Mouse (Mus musculus) frontal cortex, adult 2 months (tissue): Measurements from ENCODE around the gene Col4a1. TPM values are rescaled to one million over a fixed set of nuclear protein-coding genes. Genes with fewer than 3 reads are reported as not detected.

ENCODE experiments used
- DNase-seq, 2 experiments: peaks; one replicate each; pipeline ENCODE4 v3.0.0; 2022; ENCODE audit warnings: low spot score in 1 of 2; ENCODE audit errors: extremely low spot score in 1 of 2
- polyA plus RNA-seq: library from polyadenylated mRNA; depleted of rRNA; stranded (reverse); fragments of >200 nt; gene quantifications from 2 replicates; pipeline ENCODE4 v1.2.3, GENCODE M21; 2012

Col4a1 gene
- polyA plus RNA-seq, 1 experiment, result 43.2 TPM

DNA sequence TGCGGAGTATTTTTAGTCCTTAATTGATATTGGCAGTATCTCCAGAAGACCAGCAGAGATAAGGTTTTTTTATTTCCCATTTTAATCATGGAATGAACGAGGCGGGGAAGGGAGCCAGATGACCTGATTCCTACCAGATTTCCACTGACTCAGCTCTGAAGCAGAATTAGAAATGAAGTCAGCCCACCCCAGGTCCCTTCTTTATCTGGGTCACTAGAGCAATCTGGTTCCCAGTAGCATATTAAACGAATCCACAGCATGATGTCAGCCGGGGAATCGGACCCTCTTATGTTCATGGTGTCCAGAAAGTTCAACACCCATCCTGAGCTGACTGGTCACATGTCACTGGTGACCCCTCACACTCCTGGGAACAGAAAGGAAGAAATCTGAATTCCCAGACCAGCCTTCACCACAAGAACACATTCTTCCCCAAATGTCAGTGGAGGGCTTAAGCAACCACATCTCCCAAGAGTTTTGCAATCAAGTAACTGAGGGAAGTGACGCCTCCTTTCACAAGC lies 63.0 kb downstream of the Col4a1 start:
- DNase-seq, result peak in 1 of 2 experiments; percentile 62

GRCm38 (mm10) chr8:11248712-11249111 lies 63.9 kb downstream of the Col4a1 start:
- no peak for DNase-seq

DNA sequence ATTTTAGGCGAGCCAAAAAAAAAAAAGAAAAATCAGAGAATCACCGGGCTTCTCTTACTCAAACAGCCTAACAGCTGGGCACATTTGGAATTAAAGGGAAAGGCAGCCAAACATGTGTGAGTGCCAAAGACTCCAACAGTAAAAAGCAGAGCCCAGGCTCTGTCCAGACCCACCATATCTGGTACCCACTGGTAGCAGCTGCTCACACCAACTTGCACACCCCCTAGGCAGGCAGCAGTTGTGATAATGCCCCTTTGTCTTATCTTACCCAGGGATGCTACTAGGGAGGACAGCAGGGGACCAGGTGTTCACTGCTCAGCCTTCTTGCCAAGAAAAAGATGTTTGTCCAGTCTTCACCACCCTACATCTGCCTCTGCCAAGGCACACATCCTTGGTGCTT lies 71.1 kb downstream of the Col4a1 start:
- DNase-seq, result no peak

GRCm38 (mm10) chr8:11234879-11235210 lies 77.8 kb downstream of the Col4a1 start:
- no peak for DNase-seq

DNA sequence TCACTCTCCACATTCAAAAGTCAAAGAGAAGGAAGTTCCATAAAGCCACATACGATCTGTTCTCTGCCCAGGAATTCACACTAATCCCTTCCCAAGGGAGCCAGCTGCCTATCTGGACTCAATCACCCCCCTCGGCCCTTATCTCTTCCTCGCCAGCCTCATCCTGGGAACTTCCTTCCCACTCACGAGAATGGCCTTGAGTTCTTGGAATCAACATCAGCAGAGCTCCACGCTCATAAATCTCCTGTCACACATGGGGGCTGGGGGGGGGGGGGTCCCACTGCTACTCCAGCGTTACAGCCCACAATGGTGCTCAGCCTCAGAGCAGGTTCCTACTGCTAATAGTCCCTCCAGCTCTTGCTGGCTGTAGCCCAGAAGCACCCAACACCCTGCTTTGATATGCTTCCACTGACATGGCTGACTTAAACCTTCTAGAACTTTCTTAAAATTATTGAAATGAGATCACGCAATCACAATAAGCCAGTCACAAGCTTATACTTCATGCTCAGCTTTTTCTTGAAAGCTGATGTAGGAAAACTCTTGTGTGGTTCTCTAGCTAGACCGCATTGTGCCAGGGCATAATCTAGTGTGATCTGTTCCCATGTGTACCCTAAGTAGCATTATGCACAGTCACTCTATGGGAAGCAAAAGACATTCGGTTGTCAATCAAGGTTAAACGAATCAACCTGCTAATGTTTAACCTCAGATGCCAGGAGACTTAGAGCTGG lies 78.3 kb downstream of the Col4a1 start:
- no peak for DNase-seq

DNA sequence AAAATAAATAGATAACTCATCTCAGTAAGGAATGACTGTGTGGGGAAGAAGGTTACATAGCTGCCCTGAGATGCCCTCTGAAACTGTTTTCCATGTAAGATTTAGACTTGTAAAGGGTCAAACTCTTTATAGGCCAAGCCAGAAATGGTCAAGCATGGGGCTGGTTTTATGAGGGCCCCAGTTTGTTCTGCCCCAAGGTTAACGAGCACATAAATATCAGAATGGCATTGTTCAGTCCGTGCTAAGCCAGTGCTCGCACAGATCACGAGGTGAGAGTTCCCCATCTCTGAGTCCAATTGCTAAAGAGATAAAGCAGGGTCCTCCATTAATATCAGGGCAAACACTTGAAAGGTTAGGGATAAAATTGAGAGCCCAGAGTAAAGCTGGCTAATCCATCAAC lies 79.6 kb downstream of the Col4a1 start:
- no peak for DNase-seq

- DNase-seq, result no peak
Observed at GRCm38 (mm10) chr8:11230277-11230676, 82.3 kb downstream of the Col4a1 start.

DNA sequence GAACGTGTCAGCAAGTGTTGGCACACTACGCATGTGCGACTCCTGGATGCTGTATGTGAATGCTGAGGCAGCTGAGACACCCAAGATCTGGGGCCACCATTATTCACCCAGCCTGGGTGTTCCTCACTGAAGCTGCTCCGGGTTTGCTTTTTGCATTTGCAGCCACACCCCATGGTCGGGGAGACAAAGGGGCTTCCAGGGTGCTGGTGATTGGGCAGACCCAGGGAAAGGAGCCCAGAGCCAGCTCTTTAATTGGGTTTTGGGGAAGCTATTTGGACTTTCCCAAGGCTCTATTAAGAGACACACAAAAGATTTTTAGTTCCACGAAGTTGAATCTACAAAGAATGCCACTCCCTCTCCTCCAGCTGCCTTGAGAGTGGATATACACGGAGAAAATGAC lies 85.2 kb downstream of the Col4a1 start:
- DNase-seq, result no peak

- DNase-seq, result no peak
Observed at GRCm38 (mm10) chr8:11225577-11226434, 86.8 kb downstream of the Col4a1 start.

DNA sequence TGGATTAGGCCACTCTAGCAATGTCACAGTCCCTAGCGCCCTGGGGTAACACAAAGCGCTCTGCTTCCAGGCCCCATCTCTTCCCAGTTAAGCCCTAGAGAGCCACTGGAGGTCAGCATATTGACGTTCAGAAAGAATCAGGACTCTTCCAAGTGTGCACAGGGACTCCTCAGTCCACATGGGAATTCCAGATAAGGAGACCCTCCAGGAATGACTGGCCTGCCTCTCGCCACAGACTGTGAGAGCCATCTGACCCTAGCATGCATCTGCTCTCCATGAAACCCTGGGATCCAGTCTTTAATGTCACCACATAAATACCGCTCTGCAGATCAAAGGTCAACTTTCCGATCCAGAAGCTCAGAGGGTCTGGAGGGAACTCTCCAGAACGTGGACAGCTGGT lies 88.4 kb downstream of the Col4a1 start:
- DNase-seq, result no peak

DNA sequence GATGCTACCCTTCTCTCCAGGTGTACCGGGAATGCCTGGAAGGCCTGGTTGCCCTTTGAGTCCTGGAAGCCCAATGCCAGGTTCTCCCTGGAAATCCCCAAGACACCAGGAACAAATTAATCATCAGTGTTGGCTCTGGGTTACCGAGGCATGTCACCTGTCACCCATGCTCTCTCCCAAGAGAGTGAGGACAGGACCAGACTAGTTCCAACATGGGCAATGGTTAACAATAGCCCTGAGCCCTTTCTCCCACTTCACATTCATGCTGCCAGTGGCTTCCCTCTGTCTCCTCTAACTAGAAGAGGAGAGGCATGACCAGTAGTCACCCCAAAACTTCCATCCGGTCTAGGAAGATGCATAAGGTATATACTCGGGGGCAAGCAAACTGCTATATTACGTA lies 91.3 kb downstream of the Col4a1 start:
- DNase-seq, result no peak

- DNase-seq, result no peak
Observed at GRCm38 (mm10) chr8:11219282-11219681, 93.3 kb downstream of the Col4a1 start.

GRCm38 (mm10) chr8:11215231-11215630 lies 97.4 kb downstream of the Col4a1 start:
- peak in 1 of 2 experiments; percentile 83 for DNase-seq

DNA sequence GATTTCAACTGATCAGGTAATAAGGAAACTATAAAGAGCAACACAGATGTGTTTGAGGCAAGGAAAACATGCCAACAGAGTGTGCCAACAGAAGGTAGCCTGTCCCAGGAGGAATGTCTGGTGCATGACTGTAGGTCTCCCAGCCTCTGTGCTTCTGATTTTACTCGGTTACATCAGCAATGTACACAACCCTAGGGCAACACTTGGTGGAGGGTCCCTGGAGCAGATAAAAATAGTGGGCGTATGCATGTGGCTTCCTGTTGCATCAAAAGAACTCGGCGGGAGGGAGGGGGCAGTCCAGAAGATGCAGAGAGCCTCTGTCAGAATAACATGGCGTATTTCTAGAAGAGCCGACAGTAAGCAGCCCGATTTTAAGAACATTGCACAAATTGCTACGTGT lies 106.1 kb downstream of the Col4a1 start:
- no peak for DNase-seq

- DNase-seq, result no peak
Observed at GRCm38 (mm10) chr8:11205532-11205931, 107.1 kb downstream of the Col4a1 start.

GRCm38 (mm10) chr8:11203260-11204110 lies 109.1 kb downstream of the Col4a1 start:
- peak in 1 of 2 experiments; percentile 51 for DNase-seq

DNA sequence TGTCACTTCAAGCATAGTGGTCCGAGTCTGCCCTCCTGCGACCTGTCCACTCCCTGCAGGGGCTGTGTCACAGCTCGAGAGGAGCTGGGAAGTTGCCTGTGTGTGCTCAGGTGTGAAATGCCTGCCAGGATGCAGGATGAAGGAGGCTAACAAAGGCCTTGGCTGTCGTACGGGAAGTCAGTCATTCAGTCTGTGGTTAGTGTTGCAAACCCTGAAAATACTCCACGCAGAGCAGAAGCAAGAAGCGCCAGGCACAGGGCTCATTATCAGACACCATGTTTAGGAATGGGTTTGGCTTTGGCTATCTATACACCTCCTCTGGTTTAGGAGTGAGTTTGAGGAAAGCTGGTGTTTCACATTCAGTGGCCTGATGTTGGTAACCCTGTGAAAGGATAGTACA lies 114.0 kb downstream of the Col4a1 start:
- no peak for DNase-seq

GRCm38 (mm10) chr8:11197988-11198387 lies 114.6 kb downstream of the Col4a1 start:
- DNase-seq, result no peak

DNA sequence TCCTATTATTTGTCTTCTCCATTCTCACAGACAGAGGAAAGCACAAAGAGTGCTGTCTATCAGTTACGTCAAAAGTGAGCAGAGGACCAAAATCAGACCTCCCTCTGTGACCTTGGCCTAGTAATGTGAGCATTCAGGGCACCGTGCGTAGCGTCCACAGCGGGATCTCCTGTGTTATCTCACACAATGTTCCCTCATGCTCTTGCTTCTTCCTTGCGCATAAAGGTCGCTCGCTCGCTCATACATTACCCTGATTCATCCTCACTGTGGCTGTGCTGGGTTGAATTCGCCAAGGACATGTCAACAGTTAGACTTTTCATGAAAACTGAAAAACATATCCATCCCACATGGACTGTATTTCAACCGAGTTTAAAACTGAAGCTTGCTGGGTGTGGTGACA lies 115.4 kb downstream of the Col4a1 start:
- DNase-seq, result no peak

- DNase-seq, result no peak
Observed at GRCm38 (mm10) chr8:11192719-11193324, 119.8 kb downstream of the Col4a1 start.
